Mouse (Mus musculus) liver, adult 2 months (tissue): ENCODE measurements at regions not wholly inside any gene's neighbourhood (a gene's known extent, or its start where the extent isn't known, plus 50 kb on each side); places are given as distances from the start of the nearest gene placed in this dataset.

ENCODE experiments used
- CTCF ChIP-seq: fragments of 200-500 bp; IDR thresholded peaks from 2 replicates; pipeline ENCODE4 v1.5.1; 2011; ENCODE audit warnings: low read depth, low read length, control low read depth
- POLR2A ChIP-seq: fragments of 200-500 bp; IDR thresholded peaks from 2 replicates; pipeline ENCODE4 v1.6.1; 2011; ENCODE audit warnings: low read length, control low read depth; ENCODE audit not compliant: insufficient read depth; ENCODE audit errors: extremely low read depth

DNA sequence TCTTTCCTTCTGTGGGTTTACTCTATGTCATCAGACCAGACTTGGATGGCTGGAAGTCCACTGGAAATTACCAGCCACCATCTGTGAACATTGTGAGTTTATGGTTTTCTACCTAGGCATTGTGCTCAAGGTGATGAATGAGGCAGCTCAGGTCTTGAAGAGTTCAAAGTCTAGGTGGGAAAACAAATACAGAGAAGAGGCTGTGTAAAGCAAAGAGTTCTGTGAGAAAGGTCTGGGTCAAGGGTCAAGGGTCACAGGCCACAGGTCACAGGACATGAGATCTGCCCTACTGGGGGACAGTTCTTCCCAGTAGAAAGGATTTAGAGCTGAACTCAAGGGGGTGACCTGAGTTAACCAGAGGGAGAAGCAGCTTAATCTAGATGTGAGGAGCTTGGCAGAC is 92.9 kb upstream of the Nr5a2 start:
- TF ChIP-seq POLR2A (no peak), CTCF (no peak)
